Mouse (Mus musculus) heart, embryonic 13.5 days (tissue): ENCODE measurements around the gene Gm6993. TPM values are rescaled to one million over a fixed set of nuclear protein-coding genes. Genes with fewer than 3 reads are reported as not detected.
A peak's percentile ranks its signal among the peaks of the same experiment; 100 is the strongest.

ENCODE experiments used
- ATAC-seq: fragments of 200-750 bp; cut with Nextera tagmentation; 2 replicates; pipeline ENCODE4 v1.8.0; 2017; ENCODE audit warnings: moderate TSS enrichment; ENCODE audit not compliant: insufficient number of reproducible peaks, low FRiP score, low TSS enrichment; ENCODE audit errors: extremely low read depth
- H3K27ac ChIP-seq: fragments of 300-500 bp; sonication (generic); replicated peaks from 2 replicates; pipeline ENCODE4 v1.5.1; 2015; ENCODE audit warnings: moderate library complexity, mild to moderate bottlenecking, inconsistent platforms
- H3K27me3 ChIP-seq: fragments of 300-500 bp; sonication (generic); replicated peaks from 2 replicates; pipeline ENCODE4 v1.6.1; 2015; ENCODE audit warnings: mild to moderate bottlenecking, inconsistent platforms
- H3K36me3 ChIP-seq: fragments of 300-500 bp; sonication (generic); 2 replicates; pipeline ENCODE4 v1.6.1; 2015; ENCODE audit warnings: mild to moderate bottlenecking, inconsistent platforms
- H3K4me1 ChIP-seq: fragments of 300-500 bp; sonication (generic); 2 replicates; pipeline ENCODE4 v1.6.1; 2015; ENCODE audit warnings: inconsistent platforms
- H3K4me2 ChIP-seq: fragments of 300-500 bp; sonication (generic); 2 replicates; pipeline ENCODE4 v1.6.1; 2015; ENCODE audit warnings: inconsistent platforms, mild to moderate bottlenecking, moderate library complexity
- H3K4me3 ChIP-seq: fragments of 300-500 bp; sonication (generic); 2 replicates; pipeline ENCODE4 v1.5.1; 2015; ENCODE audit warnings: moderate library complexity, mild to moderate bottlenecking, inconsistent platforms
- H3K9ac ChIP-seq: fragments of 300-500 bp; sonication (generic); 2 replicates; pipeline ENCODE4 v1.6.1; 2015; ENCODE audit warnings: inconsistent platforms, mild to moderate bottlenecking, moderate library complexity
- H3K9me3 ChIP-seq: fragments of 300-500 bp; sonication (generic); 2 replicates; pipeline ENCODE4 v1.6.1; 2016; ENCODE audit warnings: inconsistent platforms
- WGBS: fragments of 180-500 bp; shearing (Covaris S2); methylation state at CpG from one replicate; pipeline ENCODE4 v1.1.7; 2015; ENCODE audit warnings: mixed read lengths; 5-methylcytosine and 5-hydroxymethylcytosine counted together
- polyA plus RNA-seq: library from polyadenylated mRNA; unstranded; fragments of >200 nt; fragmentation: Nextera tagmentation; extraction: Ambion mirVana; gene quantifications from 2 replicates; pipeline ENCODE4 v1.2.1, GENCODE M21; 2015

Gene Gm6993
- polyA plus RNA-seq, 1 experiment from 2014 or later: not detected

- ATAC-seq: no peak
- 50% methylated on average over 3 of the region's 3 CpGs for WGBS
- H3K27ac ChIP-seq: peak overlapping the region; percentile 41; the same call in 1 of the 2 replicates
Measured at GRCm38 (mm10) chr12:31218774-31219173, 21.8 kb upstream of the Gm6993 start.

DNA sequence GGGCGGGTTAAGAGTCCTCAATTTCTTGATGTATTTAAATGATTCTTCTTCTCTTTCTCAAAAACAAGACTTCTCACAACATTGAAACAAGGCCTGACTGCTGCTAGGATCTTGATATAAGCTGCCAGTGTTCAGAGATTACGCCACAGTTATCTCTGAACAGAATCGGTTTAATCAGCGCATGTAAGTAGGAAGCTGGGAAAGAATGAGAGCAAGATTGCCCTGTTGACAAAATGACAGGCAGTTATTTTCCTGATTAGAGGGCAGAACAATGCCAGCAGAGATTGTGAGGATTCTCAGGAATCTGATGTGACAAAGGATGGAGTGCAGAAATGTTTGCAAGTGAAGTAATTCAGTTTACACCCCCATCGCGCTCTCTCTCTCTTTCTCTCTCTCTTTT, 19.0 kb upstream of the Gm6993 start:
- Histone ChIP-seq H3K4me2 (no peak overlapping the region), H3K36me3 (no peaks in the 10 kb centered on the region), H3K9ac (no peak overlapping the region), H3K27me3 (no peaks in the 10 kb centered on the region), H3K4me1 (peaks cover 31% of the 10 kb centered on the region), H3K9me3 (no peaks in the 10 kb centered on the region), H3K4me3 (no peak overlapping the region), H3K27ac (no peak overlapping the region)
- 38% methylated on average over 6 of the region's 6 CpGs for whole genome bisulfite sequencing
- ATAC-seq: no peak

More at GRCm38 (mm10) chr12:31218774-31219173, 21.8 kb upstream of the Gm6993 start:
- Histone ChIP-seq H3K4me1 (peaks cover 31% of the 10 kb centered on the region), H3K27me3 (no peaks in the 10 kb centered on the region), H3K4me2 (no peak overlapping the region), H3K9ac (no peak overlapping the region), H3K9me3 (no peaks in the 10 kb centered on the region), H3K4me3 (no peak overlapping the region), H3K36me3 (no peaks in the 10 kb centered on the region)

DNA sequence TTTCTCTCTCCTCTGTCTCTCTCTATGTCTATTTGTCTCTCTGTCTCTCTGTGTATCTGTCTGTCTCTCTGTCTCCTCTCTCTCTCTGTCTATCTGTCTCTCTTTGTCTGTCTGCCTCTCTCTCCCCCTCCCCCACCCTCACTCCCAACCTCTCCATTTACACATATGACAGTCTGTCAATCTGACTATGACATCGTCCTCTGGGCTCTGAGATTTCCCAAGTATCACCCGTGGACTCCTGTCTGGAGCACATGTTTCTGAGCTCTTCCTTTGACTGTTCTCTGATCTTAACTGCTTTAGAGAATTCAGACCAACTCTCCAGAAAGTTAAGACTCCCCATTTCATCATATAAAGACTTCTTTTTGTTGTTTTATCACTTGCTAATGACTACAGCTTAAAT, 18.3 kb upstream of the Gm6993 start:
- Histone ChIP-seq H3K27ac (no peak overlapping the region), H3K36me3 (no peaks in the 10 kb centered on the region), H3K9ac (no peak overlapping the region), H3K27me3 (no peaks in the 10 kb centered on the region), H3K4me3 (no peak overlapping the region), H3K9me3 (no peaks in the 10 kb centered on the region), H3K4me2 (no peak overlapping the region), H3K4me1 (peaks cover 31% of the 10 kb centered on the region)
- WGBS: 39% methylated on average over 2 of the region's 2 CpGs
- no peak for ATAC-seq

- Histone ChIP-seq H3K27ac (no peak overlapping the region), H3K4me3 (no peak overlapping the region), H3K4me2 (no peak overlapping the region), H3K4me1 (peaks cover 31% of the 10 kb centered on the region), H3K9me3 (no peaks in the 10 kb centered on the region), H3K36me3 (no peaks in the 10 kb centered on the region), H3K27me3 (no peaks in the 10 kb centered on the region), H3K9ac (no peak overlapping the region)
- 31% methylated on average over 3 of the region's 3 CpGs for WGBS
- ATAC-seq: no peak
Measured at GRCm38 (mm10) chr12:31222741-31223140, 17.8 kb upstream of the Gm6993 start.

- H3K27ac ChIP-seq: no peak overlapping the region
- H3K4me2 ChIP-seq: no peak overlapping the region
- H3K4me1 ChIP-seq: peaks cover 30% of the 10 kb centered on the region
- H3K9me3 ChIP-seq: no peaks in the 10 kb centered on the region
- ATAC-seq: no peak
- WGBS: 56% methylated on average over 8 of the region's 8 CpGs
- H3K9ac ChIP-seq: no peak overlapping the region
- H3K36me3 ChIP-seq: no peaks in the 10 kb centered on the region
- no peaks in the 10 kb centered on the region for H3K27me3 ChIP-seq
- H3K4me3 ChIP-seq: no peak overlapping the region
Measured at GRCm38 (mm10) chr12:31225451-31225850, 15.1 kb upstream of the Gm6993 start.

GRCm38 (mm10) chr12:31227167-31227566, 13.4 kb upstream of the Gm6993 start:
- Histone ChIP-seq H3K4me2 (no peak overlapping the region), H3K4me1 (peaks cover 28% of the 10 kb centered on the region), H3K27me3 (no peaks in the 10 kb centered on the region), H3K9me3 (no peaks in the 10 kb centered on the region), H3K9ac (no peak overlapping the region), H3K36me3 (no peaks in the 10 kb centered on the region), H3K27ac (no peak overlapping the region), H3K4me3 (no peak overlapping the region)
- ATAC-seq: no peak
- WGBS: 83% methylated on average over 3 of the region's 3 CpGs

DNA sequence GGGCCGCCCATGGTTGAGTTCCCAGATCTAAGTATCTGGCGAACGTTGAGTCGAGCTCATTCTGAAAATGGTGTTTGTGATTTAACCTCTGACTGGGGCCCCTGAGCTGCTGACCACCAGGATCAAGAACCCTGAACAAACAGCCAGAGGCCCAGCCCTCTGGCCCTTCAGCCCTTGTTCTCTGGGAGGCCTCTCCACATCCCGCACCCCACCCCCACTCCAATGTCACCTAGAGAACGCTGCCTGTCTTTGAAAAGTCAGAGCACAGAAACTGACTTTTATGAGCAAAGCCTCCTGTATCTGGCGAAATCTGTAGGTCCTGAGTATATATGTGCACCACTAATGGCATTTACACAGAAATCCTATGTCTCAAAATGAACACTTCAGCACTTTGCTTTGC, 11.7 kb upstream of the Gm6993 start:
- Histone ChIP-seq H3K36me3 (no peaks in the 10 kb centered on the region), H3K4me3 (no peak overlapping the region), H3K4me1 (peaks cover 32% of the 10 kb centered on the region), H3K27ac (peak overlapping the region; percentile 33; the same call in 1 of the 2 replicates), H3K9me3 (no peaks in the 10 kb centered on the region), H3K4me2 (no peak overlapping the region), H3K9ac (no peak overlapping the region), H3K27me3 (no peaks in the 10 kb centered on the region)
- ATAC-seq: no peak
- 32% methylated on average over 7 of the region's 7 CpGs for WGBS

- no peaks in the 10 kb centered on the region for H3K9me3 ChIP-seq
Measured at GRCm38 (mm10) chr12:31232635-31233034, 7.9 kb upstream of the Gm6993 start.

GRCm38 (mm10) chr12:31235018-31235417, 5.6 kb upstream of the Gm6993 start:
- no peak overlapping the region for H3K4me3 ChIP-seq
- no peaks in the 10 kb centered on the region for H3K27me3 ChIP-seq
- 91% methylated on average over 6 of the region's 6 CpGs for WGBS
- no peak overlapping the region for H3K27ac ChIP-seq
- peaks cover 40% of the 10 kb centered on the region for H3K4me1 ChIP-seq
- H3K9me3 ChIP-seq: no peaks in the 10 kb centered on the region
- H3K36me3 ChIP-seq: no peaks in the 10 kb centered on the region
- no peak overlapping the region for H3K4me2 ChIP-seq
- H3K9ac ChIP-seq: no peak overlapping the region
- no peak for ATAC-seq

More at GRCm38 (mm10) chr12:31232635-31233034, 7.9 kb upstream of the Gm6993 start:
- no peaks in the 10 kb centered on the region for H3K36me3 ChIP-seq
- H3K4me3 ChIP-seq: no peak overlapping the region
- H3K9ac ChIP-seq: no peak overlapping the region
- ATAC-seq: no peak
- no peak overlapping the region for H3K4me2 ChIP-seq
- WGBS: 70% methylated on average over 1 of the region's 1 CpGs
- no peak overlapping the region; the same call in 1 of the 2 replicates for H3K27ac ChIP-seq
- peaks cover 43% of the 10 kb centered on the region for H3K4me1 ChIP-seq
- no peaks in the 10 kb centered on the region for H3K27me3 ChIP-seq

- H3K36me3 ChIP-seq: no peaks in the 10 kb centered on the region
- no peak overlapping the region for H3K4me2 ChIP-seq
- WGBS: 63% methylated on average over 12 of the region's 12 CpGs
- H3K9ac ChIP-seq: no peak overlapping the region
- H3K27me3 ChIP-seq: no peaks in the 10 kb centered on the region
- no peak for ATAC-seq
- no peak overlapping the region for H3K27ac ChIP-seq
- H3K4me1 ChIP-seq: peaks cover 37% of the 10 kb centered on the region
- H3K9me3 ChIP-seq: no peaks in the 10 kb centered on the region
- H3K4me3 ChIP-seq: no peak overlapping the region
Measured at GRCm38 (mm10) chr12:31236861-31237595, 3.5 kb upstream of the Gm6993 start.

DNA sequence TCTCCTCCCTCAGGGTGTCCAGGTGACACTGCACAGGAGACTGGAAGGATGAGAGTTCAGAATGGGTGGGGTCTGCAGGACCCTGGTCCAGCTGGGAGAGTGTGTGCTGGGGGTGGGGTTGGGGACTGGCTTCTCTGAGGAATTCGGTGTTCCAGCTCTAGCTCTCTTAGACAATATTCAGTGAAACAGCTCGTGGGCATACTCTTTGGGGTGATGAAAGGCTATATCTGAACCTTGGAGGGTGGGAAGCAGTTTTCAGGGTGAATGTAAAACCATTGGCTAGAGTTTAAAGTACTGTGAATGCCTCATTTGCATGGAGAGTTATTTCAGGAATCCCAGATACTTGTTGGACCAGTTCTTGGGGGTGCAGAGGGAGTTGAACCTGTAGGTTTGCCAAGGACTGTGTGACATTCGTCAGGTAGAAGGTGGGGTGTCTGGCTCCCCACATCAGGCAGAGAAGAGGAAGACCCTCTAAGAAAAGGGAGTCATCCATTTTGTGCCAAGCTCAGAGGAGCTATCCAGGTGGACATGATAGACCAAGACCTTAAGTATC, 1.5 kb upstream of the Gm6993 start:
- no peak for ATAC-seq
- Histone ChIP-seq H3K27me3 (no peaks in the 10 kb centered on the region), H3K4me1 (peaks cover 23% of the 10 kb centered on the region), H3K9me3 (no peaks in the 10 kb centered on the region), H3K4me3 (no peak overlapping the region), H3K36me3 (no peaks in the 10 kb centered on the region), H3K27ac (no peak overlapping the region), H3K4me2 (no peak overlapping the region), H3K9ac (no peak overlapping the region)
- WGBS: 72% methylated on average over 3 of the region's 3 CpGs

- Histone ChIP-seq H3K36me3 (no peaks in the 10 kb centered on the region), H3K4me3 (no peak overlapping the region), H3K4me2 (no peak overlapping the region), H3K27me3 (no peaks in the 10 kb centered on the region), H3K4me1 (peaks cover 23% of the 10 kb centered on the region), H3K9ac (no peak overlapping the region), H3K27ac (no peak overlapping the region), H3K9me3 (no peaks in the 10 kb centered on the region)
- no peak for ATAC-seq
- 42% methylated on average over 4 of the region's 4 CpGs for WGBS
Measured at GRCm38 (mm10) chr12:31239798-31240197, 772 bp upstream of the Gm6993 start.
